Mouse (Mus musculus): ENCODE data around the gene Slc6a4. TPM values are rescaled to one million over a fixed set of nuclear protein-coding genes. Genes with fewer than 3 reads are reported as not detected.
A peak's percentile ranks its signal among the peaks of the same experiment; 100 is the strongest.

Slc6a4 gene
- 21.1 and 21.2 TPM in 2 replicates for polyA plus RNA-seq (2015; fragmentation: Nextera tagmentation; extraction: Ambion mirVana)

DNA sequence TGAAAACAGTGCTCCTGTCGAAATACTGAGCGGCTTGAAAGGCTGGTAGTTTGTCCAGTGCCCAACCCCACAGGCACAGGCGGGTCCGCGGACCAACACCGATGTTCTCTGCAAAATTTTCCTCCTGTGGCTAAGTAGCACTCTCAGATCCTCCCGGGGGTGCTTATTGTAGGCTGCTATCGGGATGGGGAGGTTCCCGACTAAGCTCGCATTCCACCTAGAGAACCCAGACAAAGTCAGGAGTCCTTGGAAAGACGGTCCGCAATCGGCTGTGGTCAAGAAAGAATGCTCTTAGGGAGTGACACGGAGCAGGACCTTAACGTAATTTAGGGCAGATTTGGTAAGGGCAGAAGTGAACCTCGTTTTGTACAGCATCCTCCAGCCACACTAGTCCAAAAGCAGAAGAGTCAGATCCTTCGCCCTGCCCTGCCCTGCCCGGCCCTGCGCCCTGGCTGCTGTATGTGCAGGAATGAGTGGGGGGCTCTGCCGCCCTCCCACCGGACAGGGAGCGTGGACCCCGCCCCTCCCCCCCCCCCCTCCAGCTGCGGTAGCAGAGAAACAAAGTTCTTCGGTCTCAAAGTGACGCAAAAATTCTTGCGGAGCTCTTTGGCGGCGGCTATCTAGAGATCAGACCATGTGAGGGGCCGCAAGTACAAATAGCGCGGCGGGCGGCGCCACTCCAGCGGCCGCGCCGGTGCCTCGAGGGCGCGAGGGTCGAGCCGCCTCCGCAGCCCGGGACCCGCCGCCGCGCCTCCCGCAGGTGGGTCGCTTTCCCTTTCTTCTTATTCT lies at the start of gene Slc6a4:
TSS of gene Slc6a4 (plus strand) at position 688 of the 789 bp plus-strand sequence.
- Histone ChIP-seq H3K4me3 (ENCODE audit: low read depth, low read length) (peak within 1 kb of the TSS; percentile 50), H3K4me1 (replicated peaks; ENCODE audit: control insufficient read depth, insufficient read depth, low read length) (peaks cover 3% of the 10 kb centered on the region; the same call in 1 of the 2 replicates), H3K4me2 (replicated peaks; ENCODE audit: low read depth) (peak within 1 kb of the TSS; percentile 71), H3K36me3 (ENCODE audit: control insufficient read depth, insufficient read depth) (no peaks in the 10 kb centered on the region), H3K27me3 (replicated peaks; ENCODE audit: control insufficient read depth, insufficient read depth, low read length) (peaks cover 25% of the 10 kb centered on the region), H3K9ac (ENCODE audit: low read depth, low read length) (peak within 1 kb of the TSS; percentile 11; the same call in 1 of the 2 replicates), H3K9me3 (ENCODE audit: control insufficient read depth) (no peaks in the 10 kb centered on the region), H3K27ac (ENCODE audit: low read depth, low read length) (no peak within 1 kb of the TSS)
- under 1% methylated on average over 50 of the region's 52 CpGs for WGBS
- TF ChIP-seq CTCF (IDR thresholded peaks at IDR 0.05; ENCODE audit: low read depth): no peak
- ATAC-seq: no peak

DNA sequence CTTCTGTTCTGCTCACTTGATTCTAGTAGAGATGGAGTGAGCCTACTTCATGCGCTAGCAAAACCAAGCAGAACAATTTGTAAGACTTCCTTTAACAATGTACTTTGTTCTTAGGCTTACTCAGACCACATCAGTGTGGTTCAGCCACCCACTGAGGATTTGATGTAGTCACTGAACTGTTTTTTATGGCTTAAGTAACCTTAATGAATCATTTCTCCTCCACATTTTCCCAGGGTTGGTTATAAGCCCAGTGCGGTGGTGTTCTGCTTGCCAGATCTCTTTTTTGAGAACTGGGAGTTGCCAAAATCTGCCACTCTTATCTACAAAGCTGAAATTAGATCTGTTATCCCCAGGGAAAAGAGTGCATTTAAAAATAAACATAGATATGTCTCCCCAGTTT lies 44.9 kb upstream of the Slc6a4 start:
- WGBS: 80% methylated on average over 2 of the region's 2 CpGs
- H3K36me3 ChIP-seq (ENCODE audit: control insufficient read depth, insufficient read depth): peaks cover 70% of the 10 kb centered on the region
- TF ChIP-seq CTCF (IDR thresholded peaks at IDR 0.05; ENCODE audit: low read depth): no peak

DNA sequence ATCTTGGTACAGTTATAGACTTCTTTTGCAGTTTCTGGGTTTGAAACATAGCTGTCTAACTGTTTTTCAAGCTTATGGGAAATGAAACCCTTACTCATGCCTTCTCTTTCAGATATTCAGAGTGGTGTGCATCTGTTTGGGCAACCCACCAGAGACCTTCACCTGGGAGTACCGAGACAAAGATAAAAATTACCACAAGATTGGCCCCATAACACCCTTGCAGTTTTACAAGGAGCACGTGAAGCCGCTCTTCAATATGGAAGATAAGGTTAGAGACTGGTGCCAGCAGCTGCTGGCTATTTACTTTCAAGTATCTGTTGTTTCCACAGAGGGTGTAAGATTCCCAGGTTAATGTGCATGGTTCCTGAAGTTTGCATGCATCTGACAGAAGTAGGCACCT lies 32.7 kb upstream of the Slc6a4 start:
- peaks cover 66% of the 10 kb centered on the region for H3K36me3 ChIP-seq (ENCODE audit: control insufficient read depth, insufficient read depth)
- no peak for TF ChIP-seq CTCF (IDR thresholded peaks at IDR 0.05; ENCODE audit: low read depth)
- no peak for ATAC-seq
- H3K9me3 ChIP-seq (ENCODE audit: control insufficient read depth): no peaks in the 10 kb centered on the region
- no peaks in the 10 kb centered on the region for H3K4me1 ChIP-seq (replicated peaks; ENCODE audit: control insufficient read depth, insufficient read depth, low read length)
- H3K27ac ChIP-seq (ENCODE audit: low read depth, low read length): no peak overlapping the region
- no peak overlapping the region for H3K4me3 ChIP-seq (ENCODE audit: low read depth, low read length)
- H3K9ac ChIP-seq (ENCODE audit: low read depth, low read length): no peak overlapping the region
- H3K27me3 ChIP-seq (replicated peaks; ENCODE audit: control insufficient read depth, insufficient read depth, low read length): no peaks in the 10 kb centered on the region
- no peak overlapping the region for H3K4me2 ChIP-seq (replicated peaks; ENCODE audit: low read depth)
- 85% methylated on average over 3 of the region's 3 CpGs for WGBS

More for the DNA sequence above, 44.9 kb upstream of the Slc6a4 start:
- no peak overlapping the region for H3K4me2 ChIP-seq (replicated peaks; ENCODE audit: low read depth)
- H3K9ac ChIP-seq (ENCODE audit: low read depth, low read length): no peak overlapping the region
- H3K4me1 ChIP-seq (replicated peaks; ENCODE audit: control insufficient read depth, insufficient read depth, low read length): no peaks in the 10 kb centered on the region
- no peak overlapping the region for H3K4me3 ChIP-seq (ENCODE audit: low read depth, low read length)
- H3K27me3 ChIP-seq (replicated peaks; ENCODE audit: control insufficient read depth, insufficient read depth, low read length): no peaks in the 10 kb centered on the region
- ATAC-seq: no peak
- H3K9me3 ChIP-seq (ENCODE audit: control insufficient read depth): no peaks in the 10 kb centered on the region
- no peak overlapping the region for H3K27ac ChIP-seq (ENCODE audit: low read depth, low read length)

DNA sequence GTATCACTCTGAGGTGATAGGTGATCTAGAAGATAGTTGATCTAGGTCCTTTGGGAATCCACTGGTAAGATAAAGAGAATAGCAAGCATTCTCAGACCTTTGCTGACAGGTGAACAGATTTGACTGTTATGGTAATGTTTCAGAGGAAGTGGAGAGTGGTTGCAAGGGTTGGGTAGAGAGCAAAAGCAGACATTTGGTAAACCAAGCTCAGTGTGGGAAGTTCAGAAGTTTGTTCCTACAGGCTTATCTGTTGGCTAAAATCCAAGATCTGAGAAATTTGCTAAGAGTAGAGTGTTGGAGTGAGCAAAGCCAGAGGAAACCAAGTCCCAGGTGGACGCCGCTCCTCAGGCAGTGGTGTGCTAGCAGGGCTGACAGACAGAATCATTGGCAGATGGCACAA lies 28.1 kb upstream of the Slc6a4 start:
- no peak overlapping the region for H3K4me3 ChIP-seq (ENCODE audit: low read depth, low read length)
- H3K9me3 ChIP-seq (ENCODE audit: control insufficient read depth): no peaks in the 10 kb centered on the region
- no peak overlapping the region for H3K9ac ChIP-seq (ENCODE audit: low read depth, low read length)
- TF ChIP-seq CTCF (IDR thresholded peaks at IDR 0.05; ENCODE audit: low read depth): no peak
- no peak overlapping the region for H3K4me2 ChIP-seq (replicated peaks; ENCODE audit: low read depth)
- no peaks in the 10 kb centered on the region for H3K4me1 ChIP-seq (replicated peaks; ENCODE audit: control insufficient read depth, insufficient read depth, low read length)
- ATAC-seq: no peak
- no peak overlapping the region for H3K27ac ChIP-seq (ENCODE audit: low read depth, low read length)
- peaks cover 76% of the 10 kb centered on the region for H3K36me3 ChIP-seq (ENCODE audit: control insufficient read depth, insufficient read depth)
- 84% methylated on average over 2 of the region's 2 CpGs for WGBS
- no peaks in the 10 kb centered on the region for H3K27me3 ChIP-seq (replicated peaks; ENCODE audit: control insufficient read depth, insufficient read depth, low read length)

DNA sequence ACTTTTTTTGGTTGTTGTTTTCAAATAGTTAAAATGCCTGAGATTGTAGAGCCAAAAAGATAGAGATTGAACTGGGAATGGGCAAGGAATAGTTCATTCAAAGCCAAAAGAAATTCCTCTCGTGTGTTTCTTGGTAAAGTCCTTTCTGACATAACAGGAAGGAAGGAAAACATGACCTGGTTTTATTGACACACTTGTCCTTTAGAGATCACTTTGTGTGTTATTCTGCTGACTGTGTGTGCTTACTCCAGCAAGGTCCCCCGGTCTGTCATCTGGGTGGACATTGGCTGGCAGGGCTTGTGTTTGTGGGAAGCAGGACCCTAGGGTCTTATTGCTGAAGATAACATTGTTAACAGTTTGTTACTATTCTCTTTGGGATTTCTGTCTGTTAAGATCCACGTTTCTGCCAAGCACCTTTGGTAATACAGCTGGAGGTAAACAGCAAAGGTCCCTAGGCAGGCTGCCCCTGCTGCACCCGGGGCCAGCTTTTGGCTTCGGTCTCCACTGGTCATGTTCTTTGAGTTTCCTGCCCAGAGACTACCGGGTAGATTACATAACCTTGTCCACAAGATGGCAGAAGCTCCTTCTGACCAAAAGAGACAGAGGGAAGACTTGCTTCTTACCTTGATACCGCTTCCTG lies 23.6 kb upstream of the Slc6a4 start:
- Histone ChIP-seq H3K4me1 (replicated peaks; ENCODE audit: control insufficient read depth, insufficient read depth, low read length) (no peaks in the 10 kb centered on the region), H3K9me3 (ENCODE audit: control insufficient read depth) (no peaks in the 10 kb centered on the region), H3K27ac (ENCODE audit: low read depth, low read length) (no peak overlapping the region), H3K4me2 (replicated peaks; ENCODE audit: low read depth) (no peak overlapping the region), H3K36me3 (ENCODE audit: control insufficient read depth, insufficient read depth) (peaks cover 80% of the 10 kb centered on the region), H3K27me3 (replicated peaks; ENCODE audit: control insufficient read depth, insufficient read depth, low read length) (no peaks in the 10 kb centered on the region), H3K4me3 (ENCODE audit: low read depth, low read length) (no peak overlapping the region), H3K9ac (ENCODE audit: low read depth, low read length) (no peak overlapping the region)
- peak; percentile 30; the same call in 1 of the 2 replicates for TF ChIP-seq CTCF (IDR thresholded peaks at IDR 0.05; ENCODE audit: low read depth)
- 80% methylated on average over 7 of the region's 7 CpGs for WGBS
- ATAC-seq: no peak

DNA sequence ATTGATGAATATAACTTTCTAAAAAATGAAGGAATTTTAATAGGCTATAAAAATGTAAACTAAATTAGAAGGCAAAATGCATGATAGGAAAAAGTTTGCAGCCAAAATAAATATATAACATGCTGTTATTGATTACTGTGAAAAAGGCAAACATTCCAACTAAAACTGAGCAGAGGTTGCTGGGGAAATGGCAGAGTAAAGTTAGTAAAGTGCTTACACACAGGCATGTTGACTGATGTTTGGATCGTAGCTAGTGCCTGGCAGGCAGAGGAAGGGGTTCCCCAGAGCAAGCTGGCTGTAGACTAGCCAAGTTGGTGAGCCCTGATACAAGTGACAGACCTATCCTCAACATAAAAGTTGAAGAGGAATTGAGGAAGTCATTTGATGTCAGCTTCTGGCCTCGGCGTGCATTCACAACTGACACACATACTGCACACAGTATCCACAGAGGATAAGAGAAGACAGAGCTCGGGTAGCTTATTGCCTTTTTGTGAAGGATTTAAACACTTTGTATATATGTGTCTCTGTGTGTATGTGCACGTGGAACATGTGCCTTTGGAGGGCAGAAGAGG lies 16.7 kb upstream of the Slc6a4 start:
- 72% methylated on average over 5 of the region's 5 CpGs for WGBS
- ATAC-seq: no peak
- no peak for TF ChIP-seq CTCF (IDR thresholded peaks at IDR 0.05; ENCODE audit: low read depth)

More for the DNA sequence above, 16.7 kb upstream of the Slc6a4 start:
- no peaks in the 10 kb centered on the region for H3K4me1 ChIP-seq (replicated peaks; ENCODE audit: control insufficient read depth, insufficient read depth, low read length)
- H3K27ac ChIP-seq (ENCODE audit: low read depth, low read length): no peak overlapping the region
- no peak overlapping the region for H3K9ac ChIP-seq (ENCODE audit: low read depth, low read length)
- no peaks in the 10 kb centered on the region for H3K27me3 ChIP-seq (replicated peaks; ENCODE audit: control insufficient read depth, insufficient read depth, low read length)
- H3K9me3 ChIP-seq (ENCODE audit: control insufficient read depth): no peaks in the 10 kb centered on the region
- H3K4me3 ChIP-seq (ENCODE audit: low read depth, low read length): no peak overlapping the region
- H3K36me3 ChIP-seq (ENCODE audit: control insufficient read depth, insufficient read depth): peaks cover 66% of the 10 kb centered on the region
- no peak overlapping the region for H3K4me2 ChIP-seq (replicated peaks; ENCODE audit: low read depth)

Data from intestine, postnatal 0 days (tissue).